11 mouse cellular contexts compared by ENCODE assay signal in genomic region chr5:147408731-147409130, GRCm38 (mm10). TPM values are rescaled to one million over a fixed set of nuclear protein-coding genes. Genes with fewer than 3 reads are reported as not detected.
DNase-seq lines count a peak whose midpoint lies in the region; ATAC-seq lines count a peak whose summit lies in the region.
"Had no signal": no experiment of that assay in that cellular context is flagged by ENCODE, and none has a peak within 500 bp of the region (broad histone marks: within the 10 kb centered on the region; RNA-seq: fewer than 3 reads in every experiment).

No protein-coding gene starts in this region.

- 0 out of 2 replicates have a peak overlapping the region, but pooled peaks have one; percentile 8 for H3K4me3 ChIP-seq in hindbrain, embryonic 12.5 days
- no peak overlapping the region for H3K4me3 ChIP-seq in hindbrain, embryonic 10.5 days
- H3K4me3 ChIP-seq in hindbrain, embryonic 15.5 days, result no peak overlapping the region

- H3K9ac ChIP-seq in hindbrain, embryonic 12.5 days, result no peak overlapping the region
- no peak overlapping the region for H3K9ac ChIP-seq in hindbrain, embryonic 15.5 days

- no peaks in the 10 kb centered on the region for H3K4me1 ChIP-seq in hindbrain, embryonic 12.5 days
- no peaks in the 10 kb centered on the region for H3K4me1 ChIP-seq in hindbrain, embryonic 10.5 days (replicated peaks)
- H3K4me1 ChIP-seq in hindbrain, embryonic 15.5 days (replicated peaks), result no peaks in the 10 kb centered on the region

- no peak for DNase-seq in hindbrain, embryonic 10.5 days (ENCODE audit: low spot score)
- DNase-seq in adrenal gland, postnatal 25 days, result peak; percentile 31
- DNase-seq in lung, postnatal 10 days, result peak; percentile 20
- no peak for DNase-seq in frontal cortex, postnatal 36 days (ENCODE audit: low spot score in 2 of 2)
- no peak for DNase-seq in urinary bladder, adult 2 months (ENCODE audit: low spot score)
- no peak for DNase-seq in gastrocnemius, postnatal 36 days
- DNase-seq: cerebellum, adult 8-10 months had no signal

- no peaks in the 10 kb centered on the region; the same call in 1 of the 2 replicates for H3K27me3 ChIP-seq in hindbrain, embryonic 12.5 days
- no peaks in the 10 kb centered on the region for H3K27me3 ChIP-seq in hindbrain, embryonic 10.5 days (ENCODE audit: insufficient read depth, poor library complexity, severe bottlenecking)
- no peaks in the 10 kb centered on the region for H3K27me3 ChIP-seq in hindbrain, embryonic 15.5 days

- H3K36me3 ChIP-seq in hindbrain, embryonic 12.5 days, result no peaks in the 10 kb centered on the region
- no peaks in the 10 kb centered on the region for H3K36me3 ChIP-seq in hindbrain, embryonic 10.5 days
- no peaks in the 10 kb centered on the region for H3K36me3 ChIP-seq in hindbrain, embryonic 15.5 days

- ATAC-seq in hindbrain, embryonic 12.5 days (ENCODE audit: low FRiP score), result no peak
- no peak for ATAC-seq in hindbrain, embryonic 15.5 days (ENCODE audit: low FRiP score, low read depth)

- H3K27ac ChIP-seq in hindbrain, embryonic 12.5 days, result no peak overlapping the region
- no peak overlapping the region for H3K27ac ChIP-seq in hindbrain, embryonic 10.5 days
- no peak overlapping the region for H3K27ac ChIP-seq in hindbrain, embryonic 15.5 days (replicated peaks)
- H3K27ac ChIP-seq: macrophage had no signal

- 63% methylated on average over 29 of the region's 29 CpGs for WGBS in hindbrain, embryonic 12.5 days
- 55% methylated on average over 29 of the region's 29 CpGs for WGBS in hindbrain, embryonic 10.5 days
- 57% methylated on average over 29 of the region's 29 CpGs for WGBS in hindbrain, embryonic 15.5 days

- no peaks in the 10 kb centered on the region for H3K9me3 ChIP-seq in hindbrain, embryonic 12.5 days (replicated peaks)
- H3K9me3 ChIP-seq in hindbrain, embryonic 10.5 days, result no peaks in the 10 kb centered on the region
- H3K9me3 ChIP-seq in hindbrain, embryonic 15.5 days, result no peaks in the 10 kb centered on the region

- H3K4me2 ChIP-seq in hindbrain, embryonic 12.5 days (replicated peaks), result peak overlapping the region; percentile 25
- H3K4me2 ChIP-seq in hindbrain, embryonic 15.5 days, result 0 out of 2 replicates have a peak overlapping the region, but pooled peaks have one; percentile 23

- intact Hi-C loops in gastrocnemius, postnatal 36 days (cut with DNase I), result no loop called here

RNA-seq across cellular contexts. Expression of gene Flt3, which starts 8.4 kb away (rescaled TPM):
- 0.13 and 0.14 TPM in 2 replicates for polyA plus RNA-seq in hindbrain, embryonic 12.5 days (2016; fragmentation: Nextera tagmentation; extraction: Ambion mirVana)
- polyA plus RNA-seq in hindbrain, embryonic 10.5 days (2016; fragmentation: Nextera tagmentation; extraction: Ambion mirVana), result not detected in 2 replicates
- 0.33 TPM in 1 of 2 replicates, not detected in the other for total RNA-seq in adrenal gland, postnatal 25 days (2021)
- 1.3 and 1.7 TPM in 2 replicates for polyA plus RNA-seq in hindbrain, embryonic 15.5 days (2015; fragmentation: Nextera tagmentation; extraction: Ambion mirVana)
- 1.1 and 1.7 TPM in 2 replicates for polyA plus RNA-seq in urinary bladder, adult 2 months (2012; rRNA removed)
- under 1 TPM in 1 of 2 experiments, not detected in 1; 0.07 TPM for total RNA-seq in gastrocnemius, postnatal 36 days (2021)
- total RNA-seq: MEL had no signal

RNA-seq across cellular contexts. Expression of gene Pan3, which starts 21.2 kb away (rescaled TPM):
- polyA plus RNA-seq in hindbrain, embryonic 12.5 days (2016; fragmentation: Nextera tagmentation; extraction: Ambion mirVana), result 56.4 and 60.9 TPM in 2 replicates
- polyA plus RNA-seq in hindbrain, embryonic 10.5 days (2016; fragmentation: Nextera tagmentation; extraction: Ambion mirVana), result 47.7 and 50.3 TPM in 2 replicates
- total RNA-seq in adrenal gland, postnatal 25 days (2021), result 119 and 122 TPM in 2 replicates
- 58.5 and 64.1 TPM in 2 replicates for polyA plus RNA-seq in hindbrain, embryonic 15.5 days (2015; fragmentation: Nextera tagmentation; extraction: Ambion mirVana)
- polyA plus RNA-seq in urinary bladder, adult 2 months (2012; rRNA removed), result 51.1 and 60.4 TPM in 2 replicates
- 10 to 100 TPM; 20.7 to 22.9 TPM for total RNA-seq in gastrocnemius, postnatal 36 days (2021)

Comparison
In these comparisons a context has a peak if more than half of its experiments do, and no peak if none do; other contexts are left out.
1. DNase-seq: peak in adrenal gland, postnatal 25 days (single experiment) and lung, postnatal 10 days (single experiment); none in hindbrain, embryonic 10.5 days (single experiment), frontal cortex, postnatal 36 days (0 of 2), urinary bladder, adult 2 months (single experiment) and gastrocnemius, postnatal 36 days (0 of 2).